ENCODE assay signal across 12 mouse cellular contexts in the genomic region with DNA sequence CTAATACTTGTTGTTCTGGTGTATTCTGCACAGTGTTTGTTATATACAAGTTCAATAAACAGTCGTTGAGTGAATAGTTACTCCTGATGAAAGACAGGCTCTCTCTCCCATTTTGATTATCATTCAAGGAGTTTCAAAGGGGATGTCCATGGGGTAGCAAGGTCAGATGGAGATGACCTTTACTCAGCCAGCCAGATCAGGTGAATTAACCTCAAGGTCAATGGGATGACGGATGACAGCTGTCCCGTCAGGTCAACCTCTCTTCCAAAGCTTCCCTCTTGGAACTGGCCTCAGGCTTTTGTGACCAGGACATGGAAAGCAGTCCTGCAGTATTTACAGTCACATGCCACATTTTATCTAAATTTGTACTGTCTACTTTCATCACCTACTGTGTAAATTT.
"Had no signal": no experiment of that assay in that cellular context is flagged by ENCODE, and none has a peak within 500 bp of the region (broad histone marks: within the 10 kb centered on the region; RNA-seq: fewer than 3 reads in every experiment).

No protein-coding gene starts in this region.

- H3K9me3 ChIP-seq: limb, embryonic 10.5 days; liver, embryonic 15.5 days; midbrain, embryonic 12.5 days had no signal

- H3K27ac ChIP-seq: left cerebral cortex, adult 2 months; limb, embryonic 10.5 days; liver, embryonic 15.5 days; midbrain, embryonic 12.5 days; stomach, postnatal 0 days had no signal

- H3K27me3 ChIP-seq: liver, embryonic 15.5 days; midbrain, embryonic 12.5 days had no signal

- H3K9ac ChIP-seq: liver, embryonic 15.5 days; lung, embryonic 14.5 days; midbrain, embryonic 12.5 days had no signal

- H3K4me2 ChIP-seq: liver, embryonic 11.5 days; liver, embryonic 15.5 days; lung, embryonic 14.5 days; midbrain, embryonic 12.5 days had no signal

- H3K36me3 ChIP-seq: limb, embryonic 10.5 days; liver, embryonic 15.5 days; midbrain, embryonic 12.5 days had no signal

- H3K4me1 ChIP-seq: liver, embryonic 15.5 days; midbrain, embryonic 12.5 days had no signal

- DNase-seq: kidney, adult 8-10 months; lung, embryonic 14.5 days; lung, postnatal 10 days; lung, postnatal 4 days; thymus, postnatal 4 days had no signal

- ATAC-seq: intestine, embryonic 16.5 days had no signal

- H3K4me3 ChIP-seq: left cerebral cortex, adult 2 months; limb, embryonic 10.5 days; liver, embryonic 15.5 days; midbrain, embryonic 12.5 days had no signal
